Mouse (Mus musculus) Muller cell, postnatal 12 days (primary cell): ENCODE results near the gene Hand1.

Experiments
- DNase-seq: peaks from one replicate; pipeline ENCODE4 v3.0.0-alpha.2; 2015; ENCODE audit errors: inconsistent ontology term

Hand1 gene

DNA sequence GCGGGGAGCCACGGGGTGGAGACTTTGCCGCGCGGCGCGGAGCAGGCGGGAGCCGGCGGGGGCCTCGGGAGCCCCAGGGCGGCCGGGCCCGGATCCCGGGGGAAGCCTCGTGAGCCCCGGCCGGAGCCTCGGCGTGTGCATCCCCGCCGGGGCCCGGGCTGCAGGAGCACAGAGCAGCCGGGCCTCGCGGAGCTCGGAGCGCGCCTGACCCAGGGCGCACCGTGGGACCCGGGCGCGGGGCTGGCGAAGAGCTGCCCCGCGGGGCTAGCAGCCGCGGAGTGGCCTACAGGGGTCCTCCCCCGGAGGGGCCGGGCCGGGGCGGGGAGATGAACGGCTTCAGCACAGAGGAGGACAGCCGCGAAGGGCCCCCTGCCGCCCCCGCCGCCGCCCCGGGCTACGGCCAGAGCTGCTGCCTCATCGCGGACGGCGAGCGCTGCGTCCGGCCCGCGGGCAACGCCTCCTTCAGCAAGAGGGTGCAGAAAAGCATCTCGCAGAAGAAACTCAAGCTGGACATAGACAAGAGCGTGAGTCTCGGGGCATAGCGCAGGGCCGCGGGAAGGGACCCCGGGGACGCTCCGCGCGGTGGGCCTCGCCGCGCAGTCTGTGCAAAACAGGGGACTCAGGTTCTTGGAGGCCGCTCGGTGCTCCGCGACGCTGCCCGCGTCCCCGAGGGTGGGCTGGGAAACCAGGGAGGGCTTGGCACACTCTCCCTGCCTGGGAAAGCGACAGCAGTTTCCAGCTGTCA lies 30.7 kb downstream of the Hand1 start:
- peak; percentile 82 for DNase-seq

DNA sequence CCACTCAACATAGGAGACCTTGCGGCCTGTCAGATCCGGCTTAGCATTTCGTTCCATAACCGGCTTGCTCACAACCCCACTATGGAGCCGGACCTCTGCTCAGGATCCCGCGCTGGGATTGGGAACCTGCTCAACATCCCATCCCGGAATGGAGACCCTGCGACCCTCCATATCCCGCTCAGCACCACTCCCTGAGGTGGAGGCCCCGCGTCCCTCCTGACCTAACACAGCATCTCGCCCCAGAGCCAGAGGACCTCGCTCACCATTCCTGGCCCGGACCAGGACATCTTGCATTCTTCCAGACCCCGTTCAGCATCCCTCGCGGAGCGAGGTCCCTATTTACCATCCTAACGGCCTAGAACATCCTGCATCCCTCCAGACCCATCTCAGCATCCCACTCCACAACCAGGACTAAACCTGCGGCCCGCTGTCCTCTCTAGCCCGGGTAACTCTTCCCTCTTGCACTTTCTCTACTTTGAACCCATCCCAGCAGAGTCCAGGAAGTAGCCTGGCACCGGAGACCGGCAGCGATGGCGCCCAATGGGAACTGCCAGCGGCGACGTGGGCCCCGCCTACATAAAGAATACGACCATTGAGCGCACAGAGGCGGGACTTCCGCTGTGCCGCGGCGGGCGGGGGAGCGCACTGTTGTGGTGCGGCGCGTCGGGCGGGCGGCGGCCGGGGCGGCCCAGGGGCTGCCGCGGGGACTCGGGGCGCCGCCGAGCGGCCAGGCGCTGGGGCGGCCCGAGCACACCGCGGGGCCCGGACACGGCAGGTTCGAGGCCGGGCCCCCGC lies 31.4 kb downstream of the Hand1 start, which contains the start of gene Sap30l:
Gene Sap30l (plus strand): TSS at position 667 of the 795 bp plus-strand sequence.
- peak; percentile 98 for DNase-seq

DNA sequence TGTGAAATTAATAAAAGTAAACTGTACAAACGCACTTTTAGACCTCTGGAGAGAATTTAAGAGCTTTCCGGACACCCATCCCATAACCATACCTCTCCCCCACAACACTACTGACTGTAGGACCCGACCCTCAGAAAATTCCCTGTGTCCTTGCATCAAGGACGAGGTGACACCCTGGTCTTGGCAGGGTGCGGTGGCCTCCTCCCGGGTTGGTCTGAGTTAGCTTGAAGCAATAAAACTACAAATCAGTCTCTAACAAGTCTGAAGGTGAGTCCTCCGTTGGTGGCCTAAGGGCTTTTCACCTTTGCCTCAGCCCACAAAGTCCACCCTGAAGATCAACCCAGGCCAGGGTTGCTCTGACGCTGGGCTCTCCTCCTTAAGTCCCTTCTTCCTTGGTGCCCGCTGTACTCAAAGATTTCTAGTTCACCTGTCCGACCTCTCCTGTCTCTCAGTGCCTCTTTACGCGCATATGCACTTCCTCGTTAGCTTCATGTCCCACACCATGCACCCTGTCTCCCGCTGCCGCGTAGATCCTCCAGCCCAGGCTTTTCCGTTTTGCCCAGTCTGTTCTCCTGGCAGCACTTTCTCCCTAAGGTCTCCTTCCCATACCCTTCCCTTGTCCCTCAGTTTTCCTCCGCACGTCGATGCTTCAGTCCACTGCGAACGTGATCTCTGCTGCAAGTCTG lies 32.2 kb downstream of the Hand1 start:
- no peak for DNase-seq

DNA sequence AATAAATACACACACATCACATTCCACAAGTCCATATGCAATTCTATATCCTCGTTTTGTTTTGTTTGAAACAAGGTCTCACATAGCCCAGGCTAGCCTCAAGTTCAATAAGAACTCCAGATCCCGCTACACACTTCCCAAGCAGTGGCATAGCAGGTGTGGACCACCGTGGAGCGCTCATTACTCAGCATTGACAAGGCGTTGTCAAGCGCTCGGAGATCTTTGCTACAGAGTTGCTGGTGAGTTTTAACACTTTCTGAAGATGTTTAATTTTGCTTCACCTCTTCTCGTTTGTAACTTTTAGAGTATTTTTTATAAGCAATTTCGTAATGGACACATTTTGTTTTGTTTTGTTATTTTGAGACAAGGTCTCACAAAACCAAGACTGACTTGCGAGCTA lies 33.2 kb downstream of the Hand1 start:
- DNase-seq: no peak

DNA sequence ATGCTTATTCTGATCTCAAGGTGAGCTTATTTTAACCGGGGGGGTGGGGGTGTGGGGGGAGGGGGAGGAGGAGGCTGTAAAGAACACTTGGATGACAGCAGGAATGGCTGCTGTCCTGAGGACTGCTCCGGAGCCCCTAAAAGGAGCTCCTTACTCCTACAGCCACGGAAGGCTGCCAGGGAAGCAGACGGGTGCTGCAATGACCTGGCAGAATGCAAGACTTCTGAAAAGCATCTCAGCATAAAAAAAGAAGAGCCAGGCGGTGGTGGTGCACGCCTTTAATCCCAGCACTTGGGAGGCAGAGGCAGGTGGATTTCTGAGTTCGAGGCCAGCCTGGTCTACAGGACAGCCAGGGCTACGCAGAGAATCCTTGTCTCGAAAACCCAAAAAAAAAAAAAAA lies 34.8 kb downstream of the Hand1 start:
- no peak for DNase-seq

DNA sequence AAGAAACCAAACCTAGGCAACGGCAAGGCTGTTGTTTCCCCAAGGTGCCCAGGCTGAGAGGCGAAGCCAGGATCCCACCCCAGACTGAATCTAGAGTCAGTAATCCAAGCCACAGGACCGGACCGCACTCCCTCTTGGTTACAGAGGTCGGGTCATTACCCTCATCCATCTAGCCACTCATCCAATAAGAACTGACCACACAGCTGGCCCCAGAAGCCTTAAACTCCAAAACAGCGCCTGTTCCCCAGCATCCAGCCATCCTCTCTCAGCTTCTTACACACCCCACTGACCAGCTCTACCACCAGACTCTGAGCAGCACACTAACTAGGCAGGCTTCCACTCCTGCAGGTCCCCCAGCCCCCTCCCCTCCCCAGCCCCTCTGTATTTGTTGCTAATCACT lies 37.5 kb downstream of the Hand1 start:
- DNase-seq: no peak

DNA sequence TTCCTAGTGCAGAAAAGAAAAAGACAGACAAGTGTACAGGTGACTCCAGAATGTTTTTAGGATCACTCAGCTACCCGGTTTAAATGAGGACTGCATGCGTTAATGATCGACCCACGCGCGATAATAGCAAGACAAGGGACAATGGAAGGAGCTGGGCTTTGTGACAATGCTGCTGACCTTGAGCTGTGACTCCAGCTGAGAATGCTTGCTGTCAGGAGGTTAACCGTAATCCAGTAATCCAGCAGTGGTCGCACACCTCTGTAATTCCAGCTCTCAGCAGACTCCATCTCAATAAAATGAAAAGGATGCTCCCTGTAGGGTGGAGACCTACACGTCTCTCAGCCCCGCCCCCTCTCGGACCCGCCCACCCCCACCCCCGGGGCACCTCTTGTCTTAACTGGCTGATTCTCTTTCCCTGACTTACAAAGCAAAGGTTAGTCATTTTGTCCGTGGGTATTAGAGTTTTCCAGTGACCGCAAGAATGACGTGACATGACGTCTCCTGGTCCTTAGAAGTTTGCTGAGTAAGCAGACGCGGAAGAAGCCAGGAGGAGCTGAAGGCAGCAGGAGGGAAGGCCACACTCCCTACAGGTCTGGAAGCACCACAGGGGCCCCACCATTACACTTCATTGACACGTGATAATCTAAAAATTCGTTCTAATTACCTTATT lies 41.6 kb downstream of the Hand1 start:
- peak; percentile 33 for DNase-seq

DNA sequence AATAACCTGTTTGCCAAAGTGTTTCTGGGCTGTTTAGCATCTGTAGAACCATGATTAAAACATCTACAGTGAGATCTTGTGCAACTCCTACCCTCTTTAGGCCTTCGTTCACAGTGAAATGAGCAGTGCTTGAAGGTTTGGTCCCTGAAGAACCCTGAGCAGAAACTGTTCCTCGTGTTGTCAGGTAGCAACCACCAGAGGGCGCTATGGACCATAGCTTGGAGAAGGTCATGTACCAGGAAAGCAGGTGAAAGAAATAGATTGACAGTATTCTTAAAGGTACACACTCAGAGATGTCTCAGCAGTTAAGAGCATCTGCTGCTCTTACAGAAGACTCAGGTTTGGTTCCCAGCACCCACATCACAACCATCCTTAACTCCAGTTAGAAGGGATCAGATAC lies 44.7 kb downstream of the Hand1 start:
- no peak for DNase-seq

DNA sequence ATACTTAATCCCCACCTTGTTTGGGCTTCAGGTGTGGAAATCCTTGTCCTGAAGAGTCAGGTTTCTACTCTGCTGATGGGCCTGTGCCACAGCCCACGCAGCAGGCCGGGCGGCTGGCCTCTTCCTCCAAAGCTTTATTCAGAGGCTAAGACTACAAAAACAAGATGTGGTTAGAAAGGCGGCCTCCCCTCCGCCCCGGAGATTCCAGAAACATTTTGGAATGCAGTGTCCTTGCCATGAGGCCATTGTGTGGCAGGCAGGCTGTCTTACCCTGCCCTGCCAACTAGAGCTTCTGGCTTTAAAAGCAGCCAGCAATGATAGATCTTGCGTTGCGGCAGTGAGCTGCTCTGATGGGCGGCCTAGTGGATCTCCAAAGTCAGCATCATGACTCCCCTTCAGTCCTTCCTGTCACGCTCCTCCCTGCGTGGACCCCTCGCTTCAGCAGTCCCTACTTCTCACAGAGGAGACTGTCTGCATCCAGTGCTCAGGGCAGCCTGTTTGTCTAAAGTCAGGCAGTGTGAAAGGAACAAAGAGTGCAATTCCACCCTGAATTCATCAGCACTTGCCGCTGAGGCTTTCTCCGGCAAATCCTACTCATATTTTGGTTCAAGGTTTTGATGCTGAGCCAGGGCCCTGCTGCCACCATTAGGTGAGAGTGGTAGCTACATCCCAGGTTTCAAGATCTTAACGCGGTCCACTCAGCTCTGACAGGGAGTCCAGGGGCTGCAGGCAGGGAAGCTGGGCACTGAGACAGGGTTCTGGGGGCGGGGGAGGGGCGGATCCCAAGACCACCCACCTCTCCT lies 45.8 kb downstream of the Hand1 start:
- peak; percentile 98 for DNase-seq

DNA sequence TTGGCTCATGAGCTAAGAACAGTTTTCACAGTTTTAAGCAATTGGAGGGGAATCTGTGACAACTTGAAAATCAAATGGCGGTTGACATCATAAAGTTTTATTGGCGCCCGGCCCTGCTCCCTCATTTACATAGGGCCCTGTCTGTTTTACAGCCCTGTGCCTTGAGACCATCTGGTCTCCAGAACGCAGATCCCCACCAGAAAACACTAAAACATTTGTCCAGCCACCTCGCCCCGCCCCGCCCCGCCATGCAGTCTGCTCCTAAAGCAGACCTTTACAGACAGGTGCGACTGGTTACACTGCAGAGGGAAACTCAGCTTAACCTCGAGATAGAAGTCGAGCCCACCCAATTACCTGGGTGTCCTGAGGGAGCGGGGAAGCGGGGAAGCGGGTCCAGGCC lies 52.8 kb downstream of the Hand1 start:
- no peak for DNase-seq
